Mouse (Mus musculus) MEL (cell line): ENCODE results near the gene Zfp933. TPM values are rescaled to one million over a fixed set of nuclear protein-coding genes. Genes with fewer than 3 reads are reported as not detected.

Experiments used
- DNase-seq: peaks from one replicate; pipeline ENCODE4 v3.0.0; 2011; ENCODE audit warnings: low read depth, low spot score
- H3K27ac ChIP-seq: 2 replicates; pipeline ENCODE4 v1.5.1; 2012; ENCODE audit warnings: low read depth, mild to moderate bottlenecking, control low read depth, low read length, moderate library complexity; ENCODE audit not compliant: control insufficient read depth
- H3K27me3 ChIP-seq, 2 experiments: fragments of 150-350 bp in 1 of 2; sonication (generic) in 1 of 2; 2 replicates each; pipeline ENCODE4 v1.6.1; 2012; ENCODE audit warnings: low read length in 2 of 2, mild to moderate bottlenecking in 2 of 2, improper control_type of control experiment in 1 of 2, moderate library complexity in 1 of 2; ENCODE audit not compliant: insufficient read depth in 2 of 2, control insufficient read depth in 1 of 2
- H3K36me3 ChIP-seq, 2 experiments: 2 replicates each; pipeline ENCODE4 v1.6.1; 2012 to 2014; ENCODE audit warnings: low read length in 2 of 2, improper control_type of control experiment in 1 of 2, inconsistent platforms in 1 of 2, mild to moderate bottlenecking in 1 of 2; ENCODE audit not compliant: insufficient read depth in 2 of 2, control insufficient read depth in 1 of 2
- H3K4me1 ChIP-seq, 2 experiments: fragments of 150-350 bp in 1 of 2; sonication (generic) in 1 of 2; 2 replicates each; pipeline ENCODE4 v1.6.1; 2012; ENCODE audit warnings: low read length in 2 of 2, improper control_type of control experiment in 1 of 2, mild to moderate bottlenecking in 1 of 2; ENCODE audit not compliant: insufficient read depth in 2 of 2, control insufficient read depth in 1 of 2
- H3K4me3 ChIP-seq, 2 experiments: fragments of 150-350 bp in 1 of 2; sonication (generic) in 1 of 2; 2 replicates each; pipeline ENCODE4 v1.5.1; 2012; ENCODE audit warnings: low read depth in 2 of 2, low read length in 2 of 2, mild to moderate bottlenecking in 2 of 2, moderate library complexity in 2 of 2, control low read depth in 1 of 2, improper control_type of control experiment in 1 of 2; ENCODE audit not compliant: control insufficient read depth in 1 of 2, insufficient read depth in 1 of 2
- H3K79me2 ChIP-seq: 2 replicates; pipeline ENCODE4 v1.6.1; 2012; ENCODE audit warnings: mild to moderate bottlenecking, low read length, moderate library complexity; ENCODE audit not compliant: control insufficient read depth, poor library complexity, insufficient read depth
- H3K9ac ChIP-seq: 2 replicates; pipeline ENCODE4 v1.6.1; 2012; ENCODE audit warnings: low read depth, mild to moderate bottlenecking, control low read depth, low read length, moderate library complexity; ENCODE audit not compliant: control insufficient read depth, poor library complexity, severe bottlenecking
- H3K9me3 ChIP-seq: fragments of 150-350 bp; sonication (generic); replicated peaks from 2 replicates; pipeline ENCODE4 v1.6.1; 2012; ENCODE audit warnings: mild to moderate bottlenecking, low read length, improper control_type of control experiment, moderate library complexity; ENCODE audit not compliant: insufficient read depth
- BHLHE40 ChIP-seq: IDR thresholded peaks from 2 replicates; pipeline ENCODE4 v1.6.1; 2012; ENCODE audit warnings: low read depth, mild to moderate bottlenecking, inconsistent platforms, low read length, improper control_type of control experiment, borderline replicate concordance
- CHD1 ChIP-seq: IDR thresholded peaks from 2 replicates; pipeline ENCODE4 v1.6.1; 2012; ENCODE audit warnings: low read depth, mild to moderate bottlenecking, inconsistent platforms, low read length, improper control_type of control experiment
- CTCF ChIP-seq, 3 experiments: IDR thresholded peaks in 2 of 3; conservative IDR thresholded peaks in 1 of 3; 2 replicates each; pipeline ENCODE4 v1.5.1; 2011 to 2012; ENCODE audit warnings: low read length in 3 of 3, low read depth in 2 of 3, mild to moderate bottlenecking in 2 of 3, improper control_type of control experiment in 1 of 3, inconsistent platforms in 1 of 3, mixed read lengths in 1 of 3, moderate library complexity in 1 of 3; ENCODE audit not compliant: control insufficient read depth in 1 of 3, insufficient read depth in 1 of 3, poor library complexity in 1 of 3, severe bottlenecking in 1 of 3
- ELF1 ChIP-seq: IDR thresholded peaks from 2 replicates; pipeline ENCODE4 v1.6.1; 2014; ENCODE audit warnings: low read depth, mild to moderate bottlenecking, inconsistent platforms, low read length, improper control_type of control experiment, moderate library complexity
- ETS1 ChIP-seq: IDR thresholded peaks from 2 replicates; pipeline ENCODE4 v1.6.1; 2012; ENCODE audit warnings: low read depth, mild to moderate bottlenecking, inconsistent platforms, low read length, improper control_type of control experiment, moderate library complexity
- GABPA ChIP-seq: IDR thresholded peaks from 2 replicates; pipeline ENCODE4 v1.6.1; 2012; ENCODE audit warnings: low read depth, mild to moderate bottlenecking, inconsistent platforms, low read length, improper control_type of control experiment, moderate library complexity
- HCFC1 ChIP-seq: IDR thresholded peaks from 2 replicates; pipeline ENCODE4 v1.6.1; 2012; ENCODE audit warnings: low read depth, mild to moderate bottlenecking, inconsistent platforms, low read length, improper control_type of control experiment, moderate library complexity
- JUND ChIP-seq: IDR thresholded peaks from 2 replicates; pipeline ENCODE4 v1.6.1; 2011; ENCODE audit warnings: low read depth, mild to moderate bottlenecking, improper control_type of control experiment, low read length
- KAT2A ChIP-seq: conservative IDR thresholded peaks from 2 replicates; pipeline ENCODE4 v1.6.1; 2012; ENCODE audit warnings: low read depth, low read length, improper control_type of control experiment, inconsistent platforms
- MAFK ChIP-seq: IDR thresholded peaks from 2 replicates; pipeline ENCODE4 v1.6.1; 2011; ENCODE audit warnings: low read depth, mild to moderate bottlenecking, low read length, improper control_type of control experiment, borderline replicate concordance
- MEF2A ChIP-seq: IDR thresholded peaks from 2 replicates; pipeline ENCODE4 v1.6.1; 2014; ENCODE audit warnings: low read depth, mild to moderate bottlenecking, inconsistent platforms, low read length, improper control_type of control experiment; ENCODE audit not compliant: poor library complexity, insufficient replicate concordance, severe bottlenecking; ENCODE audit errors: extremely low read depth
- MXI1 ChIP-seq: IDR thresholded peaks from 2 replicates; pipeline ENCODE4 v1.6.1; 2011; ENCODE audit warnings: mild to moderate bottlenecking, low read depth, low read length, improper control_type of control experiment
- MYB ChIP-seq: IDR thresholded peaks from 2 replicates; pipeline ENCODE4 v1.6.1; 2011; ENCODE audit warnings: mild to moderate bottlenecking, low read depth, low read length, improper control_type of control experiment
- NELFE ChIP-seq: IDR thresholded peaks from 2 replicates; pipeline ENCODE4 v1.6.1; 2011; ENCODE audit warnings: low read depth, low read length, improper control_type of control experiment
- POLR2AphosphoS2 ChIP-seq: IDR thresholded peaks from 2 replicates; pipeline ENCODE4 v1.6.1; 2011; ENCODE audit warnings: low read length, improper control_type of control experiment
- SIN3A ChIP-seq: IDR thresholded peaks from 2 replicates; pipeline ENCODE4 v1.6.1; 2012; ENCODE audit warnings: low read length, improper control_type of control experiment, inconsistent platforms
- TBP ChIP-seq: IDR thresholded peaks from 2 replicates; pipeline ENCODE4 v1.8.0; 2011; ENCODE audit warnings: low read depth, low read length, improper control_type of control experiment
- UBTF ChIP-seq: IDR thresholded peaks from 2 replicates; pipeline ENCODE4 v1.6.1; 2012; ENCODE audit warnings: low read depth, mild to moderate bottlenecking, inconsistent platforms, low read length, improper control_type of control experiment, moderate library complexity, borderline replicate concordance; ENCODE audit not compliant: insufficient read depth
- ZC3H11A ChIP-seq: IDR thresholded peaks from 2 replicates; pipeline ENCODE4 v1.6.1; 2012; ENCODE audit warnings: low read depth, mild to moderate bottlenecking, inconsistent platforms, low read length, improper control_type of control experiment
- ZKSCAN1 ChIP-seq: IDR thresholded peaks from 2 replicates; pipeline ENCODE4 v1.6.1; 2012; ENCODE audit warnings: low read depth, mild to moderate bottlenecking, inconsistent platforms, low read length, improper control_type of control experiment, moderate library complexity
- ZNF384 ChIP-seq: IDR thresholded peaks from 2 replicates; pipeline ENCODE4 v1.6.1; 2012; ENCODE audit warnings: low read depth, mild to moderate bottlenecking, inconsistent platforms, low read length, improper control_type of control experiment
- polyA plus RNA-seq, 2 experiments: library from polyadenylated mRNA; stranded (reverse) in 1 of 2; unstranded in 1 of 2; fragments of >175 nt in 1 of 2; fragments of >200 nt in 1 of 2; gene quantifications; 2 replicates each; pipeline versions ENCODE4 v1.2.1 to v1.2.4; 2012; ENCODE audit warnings: low replicate concordance in 2 of 2, low read depth in 1 of 2; ENCODE audit not compliant: insufficient read length in 2 of 2, insufficient read depth in 1 of 2, missing spikeins in 1 of 2
- total RNA-seq: library from RNA; depleted of rRNA; stranded (reverse); fragments of 300-350 nt; gene quantifications from 2 replicates; pipeline ENCODE4 v1.2.3, GENCODE M21; 2012

Gene Zfp933
- total and polyA plus RNA-seq, 3 experiments = 4.0 to 353 (median 4.7) TPM

GRCm38 (mm10) chr4:147884138-147884537 lies 36.0 kb upstream of the Zfp933 start:
- no peak for TF ChIP-seq UBTF
- no peak for TF ChIP-seq TBP
- no peak for TF ChIP-seq ZNF384
- no peak for TF ChIP-seq HCFC1
- no peak for TF ChIP-seq MYB
- no peak for TF ChIP-seq NELFE
- TF ChIP-seq GABPA = no peak
- TF ChIP-seq ZKSCAN1 = no peak
- TF ChIP-seq CHD1 = no peak
- no peak for TF ChIP-seq CTCF (IDR thresholded peaks at IDR 0.05 in 2 of 3, conservative IDR thresholded peaks at IDR 0.05 in 1 of 3; ENCODE audit: control insufficient read depth in 1 of 3, insufficient read depth in 1 of 3, low read depth in 2 of 3, low read length in 3 of 3, poor library complexity in 1 of 3, severe bottlenecking in 1 of 3)
- DNase-seq = no peak
- Histone ChIP-seq H3K36me3 (peaks cover 0 to 11% of the 10 kb centered on the region in 2 experiments; a peak in 2 of 4 replicates), H3K4me3 (no peak overlapping the region), H3K27ac (no peak overlapping the region), H3K9me3 (no peaks in the 10 kb centered on the region), H3K79me2 (no peaks in the 10 kb centered on the region), H3K27me3 (no peaks in the 10 kb centered on the region), H3K4me1 (no peaks in the 10 kb centered on the region), H3K9ac (no peak overlapping the region)

- H3K36me3 ChIP-seq = peaks cover 0 to 12% of the 10 kb centered on the region in 2 experiments; a peak in 2 of 4 replicates
- no peak overlapping the region for H3K4me3 ChIP-seq
- no peak overlapping the region for H3K9ac ChIP-seq
- no peaks in the 10 kb centered on the region for H3K4me1 ChIP-seq
- TF ChIP-seq ETS1 (no peak), KAT2A (no peak), NELFE (no peak), ZC3H11A (no peak), MXI1 (no peak), ELF1 (no peak), JUND (no peak), POLR2AphosphoS2 (no peak), MAFK (no peak), BHLHE40 (no peak), MEF2A (no peak), SIN3A (no peak), CHD1 (no peak), ZKSCAN1 (no peak)
- TF ChIP-seq, all 39 proteins: peak for 0
- Histone ChIP-seq H3K79me2 (no peaks in the 10 kb centered on the region), H3K27me3 (no peaks in the 10 kb centered on the region), H3K9me3 (no peaks in the 10 kb centered on the region), H3K27ac (no peak overlapping the region)
- no peak for DNase-seq
These were observed 34.9 kb upstream of the Zfp933 start for GRCm38 (mm10) chr4:147883041-147883440.
